Mouse (Mus musculus): ENCODE data around the gene Cuta. TPM values are rescaled to one million over a fixed set of nuclear protein-coding genes. Genes with fewer than 3 reads are reported as not detected.
"Not testable (repeated sequence)": the region's sequence is repeated elsewhere in the genome, so short reads cannot be mapped to it uniquely, and the experiment has no call there.

Gene Cuta
- total RNA-seq, 4 experiments from 2014 or later: 86.5 to 102 (median 97.7) TPM

GRCm38 (mm10) chr17:26936921-26937695 lies 2.3 kb downstream of the Cuta start:
- no peak for DNase-seq (ENCODE audit: low spot score in 2 of 2)

- DNase-seq (ENCODE audit: low spot score in 2 of 2): no peak
Observed at GRCm38 (mm10) chr17:26936453-26936852, 2.9 kb downstream of the Cuta start.

GRCm38 (mm10) chr17:26935027-26935426 lies 4.3 kb downstream of the Cuta start:
- no peak for DNase-seq (ENCODE audit: low spot score in 2 of 2)

- no peak for DNase-seq (ENCODE audit: low spot score in 2 of 2)
Observed at GRCm38 (mm10) chr17:26933885-26934827, 5.2 kb downstream of the Cuta start.

- no peak for DNase-seq (ENCODE audit: low spot score in 2 of 2)
Observed at GRCm38 (mm10) chr17:26933419-26933818, 6.0 kb downstream of the Cuta start.

- DNase-seq (ENCODE audit: low spot score in 2 of 2): peak; percentile 94
Observed at GRCm38 (mm10) chr17:26932839-26933398, 6.5 kb downstream of the Cuta start, which contains the start of gene Phf1. TSS of gene Phf1 (plus strand) at chr17:26933052.

GRCm38 (mm10) chr17:26931795-26932194 lies 7.6 kb downstream of the Cuta start:
- peak in 1 of 2 experiments; percentile 38 for DNase-seq (ENCODE audit: low spot score in 2 of 2)

GRCm38 (mm10) chr17:26925414-26925813 lies 14.0 kb downstream of the Cuta start:
- DNase-seq (ENCODE audit: low spot score in 2 of 2): not testable (repeated sequence)

GRCm38 (mm10) chr17:26922368-26922767 lies 17.0 kb downstream of the Cuta start:
- not testable (repeated sequence) for DNase-seq (ENCODE audit: low spot score in 2 of 2)

- not testable (repeated sequence) for DNase-seq (ENCODE audit: low spot score in 2 of 2)
Observed at GRCm38 (mm10) chr17:26919516-26919915, 19.9 kb downstream of the Cuta start.

- no peak for DNase-seq (ENCODE audit: low spot score in 2 of 2)
Observed at GRCm38 (mm10) chr17:26918343-26918742, 21.0 kb downstream of the Cuta start.

- DNase-seq (ENCODE audit: low spot score in 2 of 2): not testable (repeated sequence)
Observed at GRCm38 (mm10) chr17:26917560-26917959, 21.8 kb downstream of the Cuta start.

- DNase-seq (ENCODE audit: low spot score in 2 of 2): peak; percentile 97 to 99
Observed at GRCm38 (mm10) chr17:26916711-26917482, 22.5 kb downstream of the Cuta start, which contains the start of gene Kifc5b. TSS of gene Kifc5b (plus strand) at chr17:26917091.

- DNase-seq (ENCODE audit: low spot score in 2 of 2): no peak
Observed at GRCm38 (mm10) chr17:26915248-26915647, 24.1 kb downstream of the Cuta start.

- DNase-seq (ENCODE audit: low spot score in 2 of 2): not testable (repeated sequence)
Observed at GRCm38 (mm10) chr17:26907506-26907905, 31.9 kb downstream of the Cuta start.

- DNase-seq (ENCODE audit: low spot score in 2 of 2): no peak
Observed at GRCm38 (mm10) chr17:26904320-26904719, 35.0 kb downstream of the Cuta start.

- no peak for DNase-seq (ENCODE audit: low spot score in 2 of 2)
Observed at GRCm38 (mm10) chr17:26900916-26901315, 38.5 kb downstream of the Cuta start.

- DNase-seq (ENCODE audit: low spot score in 2 of 2): peak in 1 of 2 experiments; percentile 33
Observed at GRCm38 (mm10) chr17:26895578-26895977, 43.8 kb downstream of the Cuta start.

- peak in 1 of 2 experiments; percentile 46 for DNase-seq (ENCODE audit: low spot score in 2 of 2)
Observed at GRCm38 (mm10) chr17:26894342-26894741, 45.0 kb downstream of the Cuta start.

- DNase-seq (ENCODE audit: low spot score in 2 of 2): no peak
Observed at GRCm38 (mm10) chr17:26893492-26893891, 45.9 kb downstream of the Cuta start.
